Comparison of ENCODE assay signal across 8 mouse cellular contexts in genomic region chr2:58566410-58567065, GRCm38 (mm10). TPM values are rescaled to one million over a fixed set of nuclear protein-coding genes. Genes with fewer than 3 reads are reported as not detected.
DNase-seq lines count a peak whose midpoint lies in the region; ATAC-seq and TF ChIP-seq lines count a peak whose summit lies in the region.

No protein-coding gene starts in this region.

- H3K4me3 ChIP-seq in bone marrow, adult 2 months (replicated peaks; ENCODE audit: control insufficient read depth, low read depth, low read length), result peak overlapping the region; percentile 66
- peak overlapping the region; percentile 89 for H3K4me3 ChIP-seq in forebrain, embryonic 13.5 days
- peak overlapping the region; percentile 88 for H3K4me3 ChIP-seq in heart, postnatal 0 days (ENCODE audit: low read depth, low read length)
- H3K4me3 ChIP-seq in liver, embryonic 16.5 days (ENCODE audit: low read depth, low read length), result peak overlapping the region; percentile 68
- peak overlapping the region; percentile 90 for H3K4me3 ChIP-seq in neural tube, embryonic 13.5 days

- WGBS in bone marrow, adult 2 months, result 2% methylated on average over 78 of the region's 78 CpGs
- under 1% methylated on average over 39 of the region's 78 CpGs for WGBS in forebrain, embryonic 13.5 days
- under 1% methylated on average over 45 of the region's 78 CpGs for WGBS in heart, postnatal 0 days
- under 1% methylated on average over 50 of the region's 78 CpGs for WGBS in liver, embryonic 16.5 days (ENCODE audit: insufficient replicate concordance)
- WGBS in neural tube, embryonic 13.5 days, result under 1% methylated on average over 70 of the region's 78 CpGs

- peak; percentile 67 for ATAC-seq in forebrain, embryonic 13.5 days
- ATAC-seq in heart, postnatal 0 days (ENCODE audit: insufficient read depth, low read depth), result peak; percentile 43
- ATAC-seq in liver, embryonic 16.5 days (ENCODE audit: low read depth), result peak; percentile 11
- ATAC-seq in neural tube, embryonic 13.5 days (ENCODE audit: low read depth), result peak; percentile 68

- H3K9me3 ChIP-seq in forebrain, embryonic 13.5 days (replicated peaks), result no peaks in the 10 kb centered on the region
- H3K9me3 ChIP-seq in heart, postnatal 0 days (replicated peaks; ENCODE audit: control insufficient read depth, low read length), result no peaks in the 10 kb centered on the region
- H3K9me3 ChIP-seq in liver, embryonic 16.5 days (replicated peaks; ENCODE audit: control insufficient read depth, low read length), result no peaks in the 10 kb centered on the region
- no peaks in the 10 kb centered on the region for H3K9me3 ChIP-seq in neural tube, embryonic 13.5 days

- H3K27me3 ChIP-seq in forebrain, embryonic 13.5 days, result no peaks in the 10 kb centered on the region
- H3K27me3 ChIP-seq in heart, postnatal 0 days (ENCODE audit: control insufficient read depth, insufficient read depth, low read length), result no peaks in the 10 kb centered on the region
- H3K27me3 ChIP-seq in liver, embryonic 16.5 days (ENCODE audit: control insufficient read depth, insufficient read depth, low read depth, low read length), result peaks cover 22% of the 10 kb centered on the region
- no peaks in the 10 kb centered on the region for H3K27me3 ChIP-seq in neural tube, embryonic 13.5 days

- peak overlapping the region; percentile 74 for H3K4me2 ChIP-seq in forebrain, embryonic 13.5 days
- peak overlapping the region; percentile 74 for H3K4me2 ChIP-seq in heart, postnatal 0 days (ENCODE audit: low read depth, low read length)
- H3K4me2 ChIP-seq in liver, embryonic 16.5 days (ENCODE audit: low read depth, low read length), result peak overlapping the region; percentile 58
- peak overlapping the region; percentile 77 for H3K4me2 ChIP-seq in neural tube, embryonic 13.5 days

- H3K27ac ChIP-seq in bone marrow, adult 2 months (ENCODE audit: control insufficient read depth, insufficient read depth, low read depth, low read length, poor library complexity), result no peak overlapping the region; the same call in 1 of the 2 replicates
- H3K27ac ChIP-seq in forebrain, embryonic 13.5 days, result peak overlapping the region; percentile 97
- H3K27ac ChIP-seq in heart, postnatal 0 days (ENCODE audit: low read depth), result peak overlapping the region; percentile 98
- H3K27ac ChIP-seq in liver, embryonic 16.5 days (ENCODE audit: low read length), result peak overlapping the region; percentile 76
- peak overlapping the region; percentile 99 for H3K27ac ChIP-seq in neural tube, embryonic 13.5 days (replicated peaks)

- H3K9ac ChIP-seq in forebrain, embryonic 13.5 days, result peak overlapping the region; percentile 95
- peak overlapping the region; percentile 91 for H3K9ac ChIP-seq in heart, postnatal 0 days (replicated peaks; ENCODE audit: low read depth, low read length)
- peak overlapping the region; percentile 55 for H3K9ac ChIP-seq in liver, embryonic 16.5 days (ENCODE audit: low read depth, low read length)
- H3K9ac ChIP-seq in neural tube, embryonic 13.5 days, result peak overlapping the region; percentile 97

- TF ChIP-seq EP300 in heart, postnatal 0 days (IDR thresholded peaks at IDR 0.05; ENCODE audit: low read depth), result no peak

- TF ChIP-seq POLR2A in bone marrow, adult 2 months (IDR thresholded peaks at IDR 0.05; ENCODE audit: borderline replicate concordance, control insufficient read depth, low read depth, low read length), result no peak

- H3K4me1 ChIP-seq in bone marrow, adult 2 months (ENCODE audit: control insufficient read depth, insufficient read depth, low read length), result no peaks in the 10 kb centered on the region; the same call in 1 of the 2 replicates
- H3K4me1 ChIP-seq in forebrain, embryonic 13.5 days, result peaks cover 41% of the 10 kb centered on the region
- H3K4me1 ChIP-seq in heart, postnatal 0 days (ENCODE audit: control insufficient read depth, insufficient read depth), result peaks cover 45% of the 10 kb centered on the region
- H3K4me1 ChIP-seq in liver, embryonic 16.5 days (ENCODE audit: control insufficient read depth, low read depth, low read length), result no peaks in the 10 kb centered on the region; the same call in 1 of the 2 replicates
- H3K4me1 ChIP-seq in neural tube, embryonic 13.5 days (replicated peaks), result peaks cover 62% of the 10 kb centered on the region

- TF ChIP-seq CTCF in bone marrow, adult 2 months (IDR thresholded peaks at IDR 0.05; ENCODE audit: control insufficient read depth, insufficient read depth, low read length), result no peak
- TF ChIP-seq CTCF in heart, postnatal 0 days (IDR thresholded peaks at IDR 0.05; ENCODE audit: low read depth), result 0 out of 2 replicates have a peak, but pooled peaks have one; percentile 1

- no peaks in the 10 kb centered on the region for H3K36me3 ChIP-seq in forebrain, embryonic 13.5 days (ENCODE audit: poor library complexity, severe bottlenecking)
- no peaks in the 10 kb centered on the region for H3K36me3 ChIP-seq in heart, postnatal 0 days (replicated peaks; ENCODE audit: control insufficient read depth, insufficient read depth, low read length)
- H3K36me3 ChIP-seq in liver, embryonic 16.5 days (ENCODE audit: control insufficient read depth, insufficient read depth), result no peaks in the 10 kb centered on the region
- H3K36me3 ChIP-seq in neural tube, embryonic 13.5 days, result no peaks in the 10 kb centered on the region

- peak; percentile 31 to 35 for DNase-seq in B cell, adult 2 months
- peak; percentile 63 for DNase-seq in heart, postnatal 0 days (ENCODE audit: low spot score)
- DNase-seq in kidney, postnatal 25 days, result peak; percentile 76 to 88
- peak; percentile 39 for DNase-seq in thymus, adult 18-20 months

RNA-seq across cellular contexts. Expression of gene Acvr1, which starts 0.4 kb away (rescaled TPM):
- 0.34 and 3.1 TPM in 2 replicates for polyA plus RNA-seq in bone marrow, adult 2 months (2011; ENCODE audit: insufficient read depth, insufficient read length, low replicate concordance, missing spikeins)
- 4.5 and 4.6 TPM in 2 replicates for polyA plus RNA-seq in forebrain, embryonic 13.5 days (2015; fragmentation: Nextera tagmentation; extraction: Ambion mirVana)
- total RNA-seq in heart, postnatal 0 days (2014; rRNA removed; ENCODE audit: low replicate concordance), result 13.5 and 20.9 TPM in 2 replicates
- polyA plus RNA-seq in heart, postnatal 0 days (2015; fragmentation: Nextera tagmentation; extraction: Ambion mirVana), result 5.0 and 5.9 TPM in 2 replicates
- 2.0 and 2.1 TPM in 2 replicates for polyA plus RNA-seq in liver, embryonic 16.5 days (2015; fragmentation: Nextera tagmentation; extraction: Ambion mirVana)
- 4.4 and 5.4 TPM in 2 replicates for polyA plus RNA-seq in neural tube, embryonic 13.5 days (2015; fragmentation: Nextera tagmentation; extraction: Ambion mirVana)

RNA-seq across cellular contexts. Expression of gene Upp2, which starts 0.6 kb away (rescaled TPM):
- 2.9 and 3.1 TPM in 2 replicates for polyA plus RNA-seq in bone marrow, adult 2 months (2011; ENCODE audit: insufficient read depth, insufficient read length, low replicate concordance, missing spikeins)
- polyA plus RNA-seq in forebrain, embryonic 13.5 days (2015; fragmentation: Nextera tagmentation; extraction: Ambion mirVana), result 9.0 and 9.3 TPM in 2 replicates
- 0.92 and 1.2 TPM in 2 replicates for total RNA-seq in heart, postnatal 0 days (2014; rRNA removed; ENCODE audit: low replicate concordance)
- 4.3 and 6.4 TPM in 2 replicates for polyA plus RNA-seq in heart, postnatal 0 days (2015; fragmentation: Nextera tagmentation; extraction: Ambion mirVana)
- polyA plus RNA-seq in liver, embryonic 16.5 days (2015; fragmentation: Nextera tagmentation; extraction: Ambion mirVana), result 4.6 and 5.5 TPM in 2 replicates
- polyA plus RNA-seq in neural tube, embryonic 13.5 days (2015; fragmentation: Nextera tagmentation; extraction: Ambion mirVana), result 10.5 and 13.1 TPM in 2 replicates

Comparison
In these comparisons a context has a peak if more than half of its experiments do, and no peak if none do; other contexts are left out.
1. ATAC-seq: peak in every context shown above with its lines; median percentile 68 in neural tube, embryonic 13.5 days; 67 in forebrain, embryonic 13.5 days; 43 in heart, postnatal 0 days; 11 in liver, embryonic 16.5 days.